Mouse (Mus musculus): ENCODE data around the gene Lmo7. TPM values are rescaled to one million over a fixed set of nuclear protein-coding genes. Genes with fewer than 3 reads are reported as not detected.

Lmo7 gene
- polyA plus RNA-seq, 1 experiment from 2014 or later = 1.3 TPM

- Histone ChIP-seq H3K9me3 (ENCODE audit: control insufficient read depth, low read length) (no peaks in the 10 kb centered on the region), H3K36me3 (ENCODE audit: control insufficient read depth, insufficient read depth, low read length) (no peaks in the 10 kb centered on the region), H3K4me2 (ENCODE audit: low read depth, low read length, severe bottlenecking) (no peak overlapping the region), H3K27me3 (ENCODE audit: control insufficient read depth, insufficient read depth, low read length) (no peaks in the 10 kb centered on the region), H3K4me1 (replicated peaks; ENCODE audit: control insufficient read depth, insufficient read depth, low read length) (no peaks in the 10 kb centered on the region), H3K9ac (ENCODE audit: low read length) (no peak overlapping the region), H3K27ac (ENCODE audit: low read depth, low read length) (no peak overlapping the region), H3K4me3 (ENCODE audit: low read depth, low read length) (no peak overlapping the region)
- no peak for ATAC-seq (replicated peaks; ENCODE audit: low FRiP score)
- WGBS = 84% methylated on average over 4 of the region's 4 CpGs
- no peak for DNase-seq (ENCODE audit: low spot score)
These were observed 7.7 kb downstream of the Lmo7 start for GRCm38 (mm10) chr14:101737501-101737900.

GRCm38 (mm10) chr14:101746635-101747034 is 16.9 kb downstream of the Lmo7 start:
- Histone ChIP-seq H3K36me3 (ENCODE audit: control insufficient read depth, insufficient read depth, low read length) (no peaks in the 10 kb centered on the region), H3K4me3 (ENCODE audit: low read depth, low read length) (no peak overlapping the region), H3K27me3 (ENCODE audit: control insufficient read depth, insufficient read depth, low read length) (no peaks in the 10 kb centered on the region), H3K4me1 (replicated peaks; ENCODE audit: control insufficient read depth, insufficient read depth, low read length) (no peaks in the 10 kb centered on the region), H3K4me2 (ENCODE audit: low read depth, low read length, severe bottlenecking) (no peak overlapping the region), H3K27ac (ENCODE audit: low read depth, low read length) (no peak overlapping the region), H3K9ac (ENCODE audit: low read length) (no peak overlapping the region), H3K9me3 (ENCODE audit: control insufficient read depth, low read length) (no peaks in the 10 kb centered on the region)
- 90% methylated on average over 3 of the region's 3 CpGs for WGBS
- DNase-seq (ENCODE audit: low spot score) (no peak), ATAC-seq (replicated peaks; ENCODE audit: low FRiP score) (no peak)

- DNase-seq (ENCODE audit: low spot score) (no peak), ATAC-seq (replicated peaks; ENCODE audit: low FRiP score) (no peak)
- Histone ChIP-seq H3K9ac (ENCODE audit: low read length) (no peak overlapping the region), H3K4me3 (ENCODE audit: low read depth, low read length) (no peak overlapping the region), H3K36me3 (ENCODE audit: control insufficient read depth, insufficient read depth, low read length) (no peaks in the 10 kb centered on the region), H3K9me3 (ENCODE audit: control insufficient read depth, low read length) (no peaks in the 10 kb centered on the region), H3K4me2 (ENCODE audit: low read depth, low read length, severe bottlenecking) (no peak overlapping the region), H3K27ac (ENCODE audit: low read depth, low read length) (no peak overlapping the region), H3K4me1 (replicated peaks; ENCODE audit: control insufficient read depth, insufficient read depth, low read length) (no peaks in the 10 kb centered on the region), H3K27me3 (ENCODE audit: control insufficient read depth, insufficient read depth, low read length) (no peaks in the 10 kb centered on the region)
- 92% methylated on average over 11 of the region's 11 CpGs for WGBS
These were observed 18.1 kb downstream of the Lmo7 start for GRCm38 (mm10) chr14:101747811-101748210.

- Histone ChIP-seq H3K9me3 (ENCODE audit: control insufficient read depth, low read length) (no peaks in the 10 kb centered on the region), H3K9ac (ENCODE audit: low read length) (no peak overlapping the region), H3K4me2 (ENCODE audit: low read depth, low read length, severe bottlenecking) (no peak overlapping the region), H3K27me3 (ENCODE audit: control insufficient read depth, insufficient read depth, low read length) (no peaks in the 10 kb centered on the region), H3K36me3 (ENCODE audit: control insufficient read depth, insufficient read depth, low read length) (no peaks in the 10 kb centered on the region), H3K4me1 (replicated peaks; ENCODE audit: control insufficient read depth, insufficient read depth, low read length) (no peaks in the 10 kb centered on the region), H3K4me3 (ENCODE audit: low read depth, low read length) (no peak overlapping the region), H3K27ac (ENCODE audit: low read depth, low read length) (no peak overlapping the region)
- no peak for ATAC-seq (replicated peaks; ENCODE audit: low FRiP score)
- DNase-seq (ENCODE audit: low spot score) = no peak
- 90% methylated on average over 7 of the region's 7 CpGs for WGBS
These were observed 18.7 kb downstream of the Lmo7 start for GRCm38 (mm10) chr14:101748436-101748835.

GRCm38 (mm10) chr14:101750910-101751309 is 21.2 kb downstream of the Lmo7 start:
- DNase-seq (ENCODE audit: low spot score) (no peak), ATAC-seq (replicated peaks; ENCODE audit: low FRiP score) (no peak)
- H3K36me3 ChIP-seq (ENCODE audit: control insufficient read depth, insufficient read depth, low read length) = no peaks in the 10 kb centered on the region
- H3K9ac ChIP-seq (ENCODE audit: low read length) = no peak overlapping the region
- H3K27me3 ChIP-seq (ENCODE audit: control insufficient read depth, insufficient read depth, low read length) = no peaks in the 10 kb centered on the region
- H3K9me3 ChIP-seq (ENCODE audit: control insufficient read depth, low read length) = no peaks in the 10 kb centered on the region
- no peak overlapping the region for H3K27ac ChIP-seq (ENCODE audit: low read depth, low read length)
- 86% methylated on average over 4 of the region's 4 CpGs for WGBS
- H3K4me2 ChIP-seq (ENCODE audit: low read depth, low read length, severe bottlenecking) = no peak overlapping the region
- H3K4me3 ChIP-seq (ENCODE audit: low read depth, low read length) = no peak overlapping the region
- no peaks in the 10 kb centered on the region for H3K4me1 ChIP-seq (replicated peaks; ENCODE audit: control insufficient read depth, insufficient read depth, low read length)

GRCm38 (mm10) chr14:101755425-101755824 is 25.7 kb downstream of the Lmo7 start:
- no peaks in the 10 kb centered on the region for H3K36me3 ChIP-seq (ENCODE audit: control insufficient read depth, insufficient read depth, low read length)
- no peak overlapping the region for H3K4me3 ChIP-seq (ENCODE audit: low read depth, low read length)
- H3K9ac ChIP-seq (ENCODE audit: low read length) = no peak overlapping the region
- no peaks in the 10 kb centered on the region for H3K9me3 ChIP-seq (ENCODE audit: control insufficient read depth, low read length)
- H3K4me1 ChIP-seq (replicated peaks; ENCODE audit: control insufficient read depth, insufficient read depth, low read length) = no peaks in the 10 kb centered on the region
- H3K27ac ChIP-seq (ENCODE audit: low read depth, low read length) = no peak overlapping the region
- no peaks in the 10 kb centered on the region for H3K27me3 ChIP-seq (ENCODE audit: control insufficient read depth, insufficient read depth, low read length)
- 36% methylated on average over 4 of the region's 4 CpGs for WGBS
- DNase-seq (ENCODE audit: low spot score) = no peak
- H3K4me2 ChIP-seq (ENCODE audit: low read depth, low read length, severe bottlenecking) = no peak overlapping the region
- no peak for ATAC-seq (replicated peaks; ENCODE audit: low FRiP score)

GRCm38 (mm10) chr14:101762267-101762666 is 32.5 kb downstream of the Lmo7 start:
- H3K36me3 ChIP-seq (ENCODE audit: control insufficient read depth, insufficient read depth, low read length) = no peaks in the 10 kb centered on the region
- H3K27ac ChIP-seq (ENCODE audit: low read depth, low read length) = no peak overlapping the region
- WGBS = 56% methylated on average over 1 of the region's 1 CpGs
- H3K4me1 ChIP-seq (replicated peaks; ENCODE audit: control insufficient read depth, insufficient read depth, low read length) = no peaks in the 10 kb centered on the region
- no peaks in the 10 kb centered on the region for H3K9me3 ChIP-seq (ENCODE audit: control insufficient read depth, low read length)
- no peaks in the 10 kb centered on the region for H3K27me3 ChIP-seq (ENCODE audit: control insufficient read depth, insufficient read depth, low read length)
- H3K4me2 ChIP-seq (ENCODE audit: low read depth, low read length, severe bottlenecking) = no peak overlapping the region
- H3K9ac ChIP-seq (ENCODE audit: low read length) = no peak overlapping the region
- DNase-seq (ENCODE audit: low spot score) (no peak), ATAC-seq (replicated peaks; ENCODE audit: low FRiP score) (no peak)
- H3K4me3 ChIP-seq (ENCODE audit: low read depth, low read length) = no peak overlapping the region

- H3K9me3 ChIP-seq (ENCODE audit: control insufficient read depth, low read length) = no peaks in the 10 kb centered on the region
- H3K9ac ChIP-seq (ENCODE audit: low read length) = no peak overlapping the region
- H3K4me2 ChIP-seq (ENCODE audit: low read depth, low read length, severe bottlenecking) = no peak overlapping the region
- H3K4me1 ChIP-seq (replicated peaks; ENCODE audit: control insufficient read depth, insufficient read depth, low read length) = no peaks in the 10 kb centered on the region
- H3K36me3 ChIP-seq (ENCODE audit: control insufficient read depth, insufficient read depth, low read length) = no peaks in the 10 kb centered on the region
- DNase-seq (ENCODE audit: low spot score) = no peak
- 19% methylated on average over 3 of the region's 3 CpGs for WGBS
- H3K4me3 ChIP-seq (ENCODE audit: low read depth, low read length) = no peak overlapping the region
- no peak for ATAC-seq (replicated peaks; ENCODE audit: low FRiP score)
- H3K27ac ChIP-seq (ENCODE audit: low read depth, low read length) = no peak overlapping the region
- H3K27me3 ChIP-seq (ENCODE audit: control insufficient read depth, insufficient read depth, low read length) = no peaks in the 10 kb centered on the region
These were observed 34.1 kb downstream of the Lmo7 start for GRCm38 (mm10) chr14:101763762-101764295.

- Histone ChIP-seq H3K4me1 (replicated peaks; ENCODE audit: control insufficient read depth, insufficient read depth, low read length) (no peaks in the 10 kb centered on the region), H3K36me3 (ENCODE audit: control insufficient read depth, insufficient read depth, low read length) (no peaks in the 10 kb centered on the region), H3K9me3 (ENCODE audit: control insufficient read depth, low read length) (no peaks in the 10 kb centered on the region), H3K27me3 (ENCODE audit: control insufficient read depth, insufficient read depth, low read length) (no peaks in the 10 kb centered on the region), H3K4me3 (ENCODE audit: low read depth, low read length) (no peak overlapping the region), H3K4me2 (ENCODE audit: low read depth, low read length, severe bottlenecking) (no peak overlapping the region), H3K9ac (ENCODE audit: low read length) (no peak overlapping the region), H3K27ac (ENCODE audit: low read depth, low read length) (no peak overlapping the region)
- ATAC-seq (replicated peaks; ENCODE audit: low FRiP score) (no peak), DNase-seq (ENCODE audit: low spot score) (no peak)
- WGBS = 90% methylated on average over 5 of the region's 5 CpGs
These were observed 41.6 kb downstream of the Lmo7 start for GRCm38 (mm10) chr14:101771336-101771735.
